Mouse (Mus musculus): Measurements from ENCODE around the gene Ptch2.

The Ptch2 gene

DNA sequence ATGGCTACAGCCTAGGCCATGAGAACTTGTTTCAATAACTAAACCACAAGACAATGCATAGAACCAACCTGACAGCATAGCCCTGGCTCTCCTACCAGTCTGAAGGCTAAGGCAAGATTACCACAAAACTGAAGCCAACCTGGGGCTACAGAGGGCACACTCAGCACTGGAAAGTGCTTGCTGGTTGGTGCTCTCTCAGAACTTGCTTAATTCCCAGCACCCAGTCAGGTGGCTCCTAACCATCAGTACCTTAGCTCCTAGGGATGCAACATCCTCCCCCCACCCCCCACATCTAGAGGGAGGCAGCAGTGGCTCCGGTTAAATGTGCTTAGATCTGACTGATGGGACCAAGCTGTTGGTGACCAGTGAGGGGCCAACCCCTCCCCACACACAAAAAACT, 55.5 kb downstream of the Ptch2 start:
- no peak for DNase-seq (ENCODE audit: low spot score in 2 of 2)

DNA sequence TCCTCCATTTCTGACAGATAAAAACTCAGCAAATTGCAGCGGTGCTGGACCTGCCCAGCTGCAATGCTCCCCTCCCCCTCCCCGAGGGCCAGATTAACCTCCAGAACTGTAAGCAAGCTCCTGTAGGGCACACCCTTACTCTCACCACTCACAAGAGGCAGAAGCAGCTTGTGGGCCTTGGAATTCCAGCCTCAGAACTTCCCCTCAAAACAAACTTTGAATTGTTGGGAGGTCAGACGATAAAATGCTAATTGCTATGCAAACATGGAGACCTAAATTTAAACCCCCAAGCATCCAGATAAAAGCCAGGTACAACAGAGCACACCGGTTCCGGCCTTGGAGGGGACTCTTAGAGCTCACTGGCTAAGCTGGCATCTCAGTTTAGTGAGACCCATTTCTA, 56.8 kb downstream of the Ptch2 start:
- no peak for DNase-seq (ENCODE audit: low spot score in 2 of 2)

GRCm38 (mm10) chr4:117155020-117155791, 59.3 kb downstream of the Ptch2 start:
- no peak for DNase-seq (ENCODE audit: low spot score in 2 of 2)

GRCm38 (mm10) chr4:117155792-117156355, 60.0 kb downstream of the Ptch2 start, which contains the start of gene Rps8:
Gene Rps8, minus strand, starts transcription at chr4:117156243.
- DNase-seq (ENCODE audit: low spot score in 2 of 2) = peak; percentile 73 to 80

DNA sequence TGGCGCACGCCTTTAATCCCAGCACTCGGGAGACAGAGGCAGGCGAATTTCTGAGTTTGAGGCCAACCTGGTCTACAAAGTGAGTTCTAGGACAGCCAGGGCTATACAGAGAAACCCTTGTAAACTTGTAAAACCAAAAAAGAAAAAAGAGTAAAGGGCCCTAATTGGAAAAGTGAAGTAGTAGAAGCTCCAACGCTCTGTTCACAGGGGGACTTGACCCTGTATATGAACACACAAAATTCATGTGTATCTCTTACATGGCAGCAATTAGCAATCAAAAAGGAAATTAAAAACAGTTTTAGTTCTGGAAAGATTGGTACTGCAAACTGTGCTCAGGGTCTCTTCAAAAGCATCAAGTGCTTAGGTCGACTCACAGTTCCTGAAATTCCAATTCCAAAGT, 60.5 kb downstream of the Ptch2 start:
- DNase-seq (ENCODE audit: low spot score in 2 of 2) = no peak

GRCm38 (mm10) chr4:117159666-117160065, 63.8 kb downstream of the Ptch2 start:
- no peak for DNase-seq (ENCODE audit: low spot score in 2 of 2)

DNA sequence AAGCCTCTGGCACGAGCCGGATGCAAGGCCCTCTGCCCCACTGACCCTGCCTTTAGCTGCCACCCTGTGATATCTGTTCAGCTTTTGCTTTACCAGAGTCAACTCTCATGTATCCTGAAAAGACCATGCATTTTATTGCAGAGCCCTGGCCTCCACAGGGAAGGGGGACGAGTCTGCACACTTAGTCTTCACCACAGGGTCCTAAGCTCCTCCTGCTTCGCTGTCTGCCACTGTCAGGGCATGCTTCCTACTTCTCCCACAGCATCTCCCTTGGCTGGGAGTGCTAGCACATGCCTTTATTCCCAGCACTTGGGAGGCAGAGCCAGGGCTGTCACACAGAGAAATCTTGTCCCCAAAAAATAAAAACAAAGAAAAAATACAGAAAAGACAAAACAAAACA, 65.3 kb downstream of the Ptch2 start:
- DNase-seq (ENCODE audit: low spot score in 2 of 2) = no peak

All from right cerebral cortex, postnatal 36 days (tissue).